Mouse (Mus musculus) thymus, adult 18-20 months (tissue): Measurements from ENCODE around the gene AL731706.1.
"Not testable (repeated sequence)": the region's sequence is repeated elsewhere in the genome, so short reads cannot be mapped to it uniquely, and the experiment has no call there.

Experiments used
- DNase-seq, 2 experiments: peaks; one replicate each; pipeline ENCODE4 v3.0.0; 2022; ENCODE audit warnings: mixed read lengths in 2 of 2

Gene AL731706.1

GRCm38 (mm10) chr2:136891068-136891950 lies at the start of gene AL731706.1, which contains the start of the genes Slx4ip and Mkks:
AL731706.1 (minus strand) TSS chr2:136891389.
Slx4ip (plus strand) TSS chr2:136891218.
Mkks (minus strand) TSS chr2:136891389.
- DNase-seq: peak; percentile 99

DNA sequence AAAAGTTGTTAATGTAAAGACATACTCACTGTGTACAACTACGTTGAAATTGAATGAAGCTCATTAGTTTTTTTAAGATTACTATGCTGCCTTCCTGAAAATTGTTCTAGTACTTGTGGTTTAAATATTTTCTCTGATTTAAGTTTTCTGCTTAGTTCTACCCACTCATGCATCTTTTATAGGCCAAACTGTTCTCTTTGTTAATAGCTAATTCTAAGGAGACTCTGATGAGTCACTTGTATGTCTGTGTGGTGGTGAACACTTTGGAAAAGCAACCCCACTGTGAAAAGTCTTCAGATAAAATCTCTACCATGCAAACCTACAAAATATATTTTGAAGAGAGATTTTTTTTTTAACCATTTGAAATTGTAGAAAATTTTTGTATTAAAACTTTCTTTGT lies 47.1 kb upstream of the AL731706.1 start:
- DNase-seq: no peak

GRCm38 (mm10) chr2:136936391-136937288 lies 45.5 kb upstream of the AL731706.1 start:
- no peak for DNase-seq

GRCm38 (mm10) chr2:136921003-136921408 lies 29.8 kb upstream of the AL731706.1 start:
- no peak for DNase-seq

DNA sequence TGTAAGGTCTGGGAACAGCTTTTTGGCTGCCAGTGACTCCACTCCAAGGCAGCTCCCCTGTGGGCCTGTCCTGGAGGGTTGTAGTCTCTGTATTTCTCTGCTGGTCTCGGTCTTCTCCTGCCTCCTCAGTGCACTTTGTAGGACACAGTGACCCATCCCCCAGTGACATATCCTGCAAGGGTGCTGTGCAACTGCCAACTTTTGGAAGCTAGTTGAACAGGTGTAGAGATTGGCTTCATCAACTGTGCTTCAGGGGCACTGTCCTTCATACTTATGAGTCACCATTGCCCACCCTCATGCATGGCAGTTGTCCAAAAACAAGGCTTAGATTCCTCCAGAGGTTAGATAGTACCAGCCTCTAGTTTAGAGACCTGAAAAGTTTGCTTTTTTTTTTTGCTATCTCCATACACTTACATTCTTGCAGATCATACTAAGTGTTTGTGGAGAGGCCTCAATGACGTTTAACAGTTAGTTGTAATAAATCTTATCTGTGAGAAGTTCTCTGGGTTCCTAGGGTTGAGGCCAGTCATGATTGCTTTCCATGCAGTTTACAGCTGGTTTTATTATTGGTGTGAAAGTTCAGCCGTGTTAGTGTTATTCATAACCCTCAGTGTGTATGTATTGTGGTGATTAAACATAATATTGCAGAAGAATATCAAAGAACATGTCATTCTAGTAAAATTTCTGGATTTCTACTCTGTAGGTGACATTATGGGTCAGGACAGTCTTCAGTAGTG lies 29.2 kb upstream of the AL731706.1 start:
- no peak for DNase-seq

DNA sequence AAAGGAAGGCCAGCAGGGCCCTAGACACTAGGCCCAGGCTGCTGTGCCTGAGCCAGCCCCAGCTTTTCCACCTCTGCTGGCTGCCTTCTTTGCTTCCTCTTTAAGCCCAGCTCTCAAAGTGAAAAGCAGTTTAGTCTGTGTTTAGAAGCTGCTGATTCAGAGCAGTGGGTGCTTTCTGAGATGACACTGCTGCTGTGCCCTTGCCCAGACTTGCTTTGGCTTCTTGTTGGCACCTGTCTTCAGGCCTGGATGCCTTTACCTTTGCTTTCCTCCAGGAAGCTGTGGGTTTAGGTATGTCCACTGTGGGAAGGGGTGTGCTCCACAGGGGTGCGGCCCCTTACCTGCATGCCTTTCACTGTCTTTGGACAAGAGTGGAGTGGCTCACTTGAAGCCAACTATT lies 28.2 kb upstream of the AL731706.1 start:
- no peak for DNase-seq

DNA sequence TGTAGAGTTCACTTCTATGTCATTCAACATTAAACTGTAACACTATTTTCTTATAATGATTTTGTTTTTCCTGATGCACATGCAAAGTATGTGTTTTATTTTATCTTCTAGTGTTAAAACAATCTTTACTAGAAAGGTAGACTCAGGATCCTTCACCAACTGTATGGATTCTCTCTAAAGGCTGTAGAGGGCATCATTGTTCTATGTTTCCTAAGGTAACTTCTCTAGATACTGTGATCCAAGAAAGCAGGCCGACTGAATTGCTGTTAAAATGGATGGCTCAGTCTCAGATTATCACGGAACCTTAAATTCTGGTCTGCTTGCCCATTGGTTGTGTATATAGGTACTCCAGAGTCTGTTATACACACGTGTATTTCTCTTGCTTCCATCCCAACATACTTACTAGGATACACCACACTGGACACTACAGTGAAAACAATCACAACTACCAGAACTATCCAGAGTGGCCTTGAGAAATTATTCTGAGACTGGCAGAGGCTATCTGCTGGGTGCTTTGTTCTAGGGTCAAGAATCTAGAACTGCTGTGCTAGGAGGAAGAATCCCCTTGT lies 23.2 kb upstream of the AL731706.1 start:
- no peak for DNase-seq

- DNase-seq: no peak
Measured at GRCm38 (mm10) chr2:136913021-136913420, 21.8 kb upstream of the AL731706.1 start.

DNA sequence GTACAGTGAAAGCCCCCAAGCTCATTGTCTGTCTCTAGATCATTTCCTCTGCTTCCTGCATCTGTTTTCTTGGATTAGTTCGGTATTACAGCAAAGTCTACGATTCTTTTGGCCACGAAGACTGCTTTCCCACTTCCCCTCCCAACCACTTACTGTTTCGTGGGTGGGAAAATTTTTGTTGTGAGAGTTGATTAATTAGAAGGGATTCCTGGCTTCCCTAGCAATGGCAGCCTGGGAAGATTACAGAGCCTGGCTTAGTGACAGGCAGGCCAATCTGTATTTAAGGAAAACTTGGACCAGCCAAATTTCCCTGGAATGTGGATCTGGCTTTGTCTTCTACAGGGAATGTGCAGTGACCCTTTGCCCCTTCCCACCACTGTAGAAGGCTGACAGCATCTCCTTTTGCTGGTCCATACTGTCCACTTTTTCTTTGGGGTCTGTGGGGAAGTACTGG lies 20.8 kb upstream of the AL731706.1 start:
- DNase-seq: no peak

DNA sequence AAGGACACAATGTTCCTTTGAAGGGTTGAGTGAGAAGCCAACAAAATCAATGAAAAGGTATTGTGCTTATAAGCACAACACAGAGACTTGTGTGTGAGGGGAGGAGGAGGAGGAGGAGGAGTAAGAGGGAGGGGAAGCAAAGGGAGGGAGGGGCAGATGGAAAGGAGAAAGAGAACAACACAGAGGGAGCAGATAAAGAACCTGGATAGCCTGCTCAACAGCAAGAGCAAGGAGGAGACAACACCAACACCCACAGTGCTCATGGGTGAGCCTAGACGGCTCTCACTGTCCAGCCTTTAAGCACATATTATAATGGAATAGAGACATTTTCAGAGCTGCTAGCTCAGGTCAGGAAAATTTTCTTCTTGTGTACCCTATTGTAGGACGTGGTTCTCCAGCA lies 18.1 kb upstream of the AL731706.1 start:
- DNase-seq: no peak

GRCm38 (mm10) chr2:136908596-136908995 lies 17.4 kb upstream of the AL731706.1 start:
- no peak for DNase-seq

DNA sequence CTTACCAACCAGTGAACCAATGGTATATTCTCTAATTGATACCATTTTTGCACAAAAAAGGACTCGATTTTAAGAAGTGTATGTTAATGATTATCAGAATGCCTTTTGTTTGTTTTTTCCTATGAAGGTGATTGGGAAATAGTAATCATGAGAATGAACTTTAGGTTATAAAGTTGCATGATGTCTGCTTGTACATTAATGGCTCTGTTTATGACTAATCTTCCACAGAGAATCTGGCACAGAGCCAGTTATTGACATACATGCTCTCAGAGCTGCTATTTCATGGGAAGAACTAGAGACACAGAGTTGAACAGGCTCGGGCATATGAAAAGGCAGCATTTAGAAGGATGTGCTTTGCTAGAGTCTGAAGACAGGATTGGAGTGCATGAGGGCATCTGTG lies 4.9 kb upstream of the AL731706.1 start:
- no peak for DNase-seq

- DNase-seq: no peak
Measured at GRCm38 (mm10) chr2:136894494-136894893, 3.3 kb upstream of the AL731706.1 start.

DNA sequence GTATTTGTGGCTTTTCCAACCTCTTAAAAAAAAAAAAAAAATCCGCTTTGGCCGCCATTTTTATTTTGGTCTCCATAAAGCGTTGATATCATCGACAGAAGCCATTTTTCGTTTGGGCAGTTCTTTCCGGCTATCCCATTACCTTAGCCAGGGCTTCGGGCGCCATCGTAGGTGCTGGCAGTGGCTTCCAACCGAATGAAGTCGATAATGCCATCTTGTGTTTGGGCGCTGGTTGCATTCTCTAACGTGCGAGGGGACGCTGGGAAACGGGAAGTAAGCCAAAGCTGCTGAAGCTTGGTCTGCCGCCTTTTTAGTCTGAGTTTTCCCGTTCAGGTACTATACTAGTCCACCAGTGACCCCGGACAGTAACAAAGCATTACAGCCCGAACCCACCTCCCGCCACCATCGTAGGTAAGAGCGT lies 772 bp upstream of the AL731706.1 start:
- peak; percentile 90 to 94 for DNase-seq

- not testable (repeated sequence) for DNase-seq
Measured at GRCm38 (mm10) chr2:136890716-136891067, 497 bp downstream of the AL731706.1 start.

GRCm38 (mm10) chr2:136886846-136887245 lies 4.3 kb downstream of the AL731706.1 start:
- no peak for DNase-seq

DNA sequence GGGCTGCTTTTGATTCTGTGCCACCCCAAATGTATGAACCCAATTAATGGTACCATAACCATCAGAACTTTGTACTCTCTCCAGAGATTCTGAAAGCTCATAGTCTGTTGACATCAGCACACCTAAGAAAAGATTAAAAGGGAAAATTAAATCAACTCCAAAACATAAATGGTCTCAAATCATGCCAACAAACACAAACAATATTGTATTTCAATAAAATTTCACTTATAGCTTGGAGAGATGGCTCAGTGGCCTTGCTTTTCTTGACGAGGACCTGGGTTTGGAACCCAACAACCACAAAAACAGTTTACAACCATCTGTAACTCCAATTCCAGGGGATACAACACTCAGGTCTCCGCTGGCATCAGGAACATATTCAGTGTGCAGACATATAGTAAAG lies 5.6 kb downstream of the AL731706.1 start, which contains the start of gene AL731706.2:
Gene AL731706.2, minus strand, starts transcription at position 101 of the 400 bp plus-strand sequence.
- DNase-seq: no peak

DNA sequence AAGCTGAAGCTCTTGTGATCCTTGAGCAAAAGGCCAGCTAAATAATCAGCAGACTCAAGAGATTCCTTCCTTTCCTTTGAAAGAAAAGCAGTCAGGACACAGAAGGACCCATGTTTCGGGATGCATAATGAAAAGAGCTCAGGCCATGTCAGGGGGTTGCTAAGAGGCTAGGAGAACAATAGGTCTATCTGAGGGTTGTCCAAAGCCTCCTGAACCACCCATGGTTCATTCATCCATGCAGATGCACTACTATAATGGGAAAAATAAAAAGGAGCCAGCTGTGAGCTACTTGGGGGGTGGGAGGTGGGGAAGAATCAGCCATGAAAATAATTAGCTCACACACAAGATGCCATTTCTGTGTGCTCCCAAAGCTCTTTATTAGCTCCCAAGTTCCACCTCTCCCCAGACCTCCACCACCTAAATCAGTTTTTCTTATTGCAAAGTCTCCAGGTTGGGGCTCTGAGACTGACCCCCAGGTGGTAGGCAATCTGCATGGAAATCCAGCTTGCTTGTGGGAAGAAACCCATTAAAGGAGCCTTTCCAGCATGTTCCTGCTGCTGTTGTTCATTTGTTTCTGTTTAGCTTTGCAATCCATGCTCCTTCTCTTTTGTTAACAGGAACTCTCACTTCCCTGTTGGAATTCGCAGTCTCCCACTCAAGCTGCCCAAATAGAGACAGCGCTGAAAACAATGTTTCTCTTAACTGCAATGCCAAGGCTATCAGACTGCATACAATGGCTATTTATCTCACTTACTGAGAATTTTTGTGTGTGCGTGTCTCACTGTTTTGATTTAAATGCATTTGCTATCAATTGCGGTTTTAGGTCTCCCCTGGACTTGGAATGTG lies 36.4 kb downstream of the AL731706.1 start:
- no peak for DNase-seq

- no peak for DNase-seq
Measured at GRCm38 (mm10) chr2:136850366-136850765, 40.8 kb downstream of the AL731706.1 start.

- no peak for DNase-seq
Measured at GRCm38 (mm10) chr2:136837994-136838393, 53.2 kb downstream of the AL731706.1 start.

GRCm38 (mm10) chr2:136835882-136836281 lies 55.3 kb downstream of the AL731706.1 start:
- no peak for DNase-seq
